Mouse (Mus musculus) erythroblast, embryonic 14.5 days (primary cell): ENCODE measurements around the gene Tmem30c.

Experiments
- GATA1 ChIP-seq: IDR thresholded peaks from 2 replicates; pipeline ENCODE4 v1.6.1; 2012; ENCODE audit warnings: low read length, inconsistent platforms, mixed read lengths
- TAL1 ChIP-seq: IDR thresholded peaks from 3 replicates; pipeline ENCODE4 v1.6.1; 2012; ENCODE audit warnings: low read length, inconsistent platforms, mixed read lengths

DNA sequence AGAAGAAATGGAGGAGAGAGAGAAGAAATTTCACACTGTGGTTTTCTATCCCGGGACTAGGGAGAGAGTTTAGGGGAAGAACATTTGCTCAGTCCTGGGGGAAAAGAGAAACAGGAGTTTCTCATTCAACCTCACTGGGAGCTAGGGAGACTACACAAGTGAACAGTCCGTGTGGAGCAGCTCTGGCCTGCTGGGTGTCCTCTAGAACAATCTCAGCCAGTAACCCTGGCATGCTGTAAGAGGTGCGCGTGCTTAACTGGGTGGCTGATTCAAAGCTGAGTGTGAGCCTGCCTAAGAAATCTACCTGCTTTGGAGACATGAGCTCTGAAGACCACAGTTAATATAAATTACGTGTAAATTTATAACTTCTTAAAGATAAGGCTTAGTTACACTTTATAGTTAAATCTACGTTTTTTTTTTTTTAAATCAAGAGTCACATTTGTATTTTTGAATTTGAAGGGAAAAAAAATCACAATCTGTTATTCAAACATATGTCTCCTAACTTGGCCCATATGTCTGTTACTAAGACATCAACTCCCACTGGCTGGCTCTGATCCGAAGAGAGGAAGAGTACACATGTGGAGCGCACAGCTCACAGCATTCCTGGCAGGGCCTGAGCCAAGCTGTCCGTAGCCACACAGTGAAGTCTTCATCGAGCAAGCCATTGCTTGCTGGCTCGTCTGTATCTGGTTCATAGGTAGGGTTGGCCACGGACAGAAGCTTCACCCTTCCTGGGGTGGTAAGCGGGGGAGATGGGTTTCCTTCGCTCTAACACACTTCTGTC, 24.4 kb downstream of the Tmem30c start:
- TF ChIP-seq GATA1 (no peak), TAL1 (no peak)
